Mouse (Mus musculus): ENCODE results near the gene Apoc1.

DNA sequence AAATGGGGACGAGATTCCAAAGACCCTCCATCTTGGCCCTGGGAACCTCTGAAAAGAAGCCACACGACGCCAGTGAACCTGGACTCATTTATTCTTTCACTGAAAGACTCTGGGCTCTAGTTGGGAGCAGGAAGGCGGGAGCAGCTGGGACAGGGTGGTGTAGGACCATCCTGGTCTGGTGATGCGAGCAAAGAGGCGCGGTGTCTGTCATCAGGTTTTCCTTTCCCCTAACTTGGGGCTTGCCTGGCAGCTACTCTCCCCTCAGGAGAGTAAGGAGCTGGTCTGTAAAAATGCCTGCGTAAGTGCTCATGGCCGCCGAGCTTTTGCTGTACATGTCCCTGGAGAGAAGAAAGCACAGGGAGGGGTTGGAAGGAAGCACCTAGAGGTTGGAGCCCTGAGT, 20.9 kb downstream of the Apoc1 start:
- TF ChIP-seq POLR2A (IDR thresholded peaks at IDR 0.05; ENCODE audit: borderline replicate concordance, insufficient read depth, low read length) (no peak), CTCF (IDR thresholded peaks at IDR 0.05; ENCODE audit: borderline replicate concordance, insufficient read depth, low read depth, low read length) (no peak)

Data from cerebellum, adult 2 months (tissue).